Mouse (Mus musculus): ENCODE measurements around the gene Ncf4. TPM values are rescaled to one million over a fixed set of nuclear protein-coding genes. Genes with fewer than 3 reads are reported as not detected.

The Ncf4 gene
- total and polyA plus RNA-seq, 3 experiments: 1.6 to 4.5 (median 1.8) TPM

DNA sequence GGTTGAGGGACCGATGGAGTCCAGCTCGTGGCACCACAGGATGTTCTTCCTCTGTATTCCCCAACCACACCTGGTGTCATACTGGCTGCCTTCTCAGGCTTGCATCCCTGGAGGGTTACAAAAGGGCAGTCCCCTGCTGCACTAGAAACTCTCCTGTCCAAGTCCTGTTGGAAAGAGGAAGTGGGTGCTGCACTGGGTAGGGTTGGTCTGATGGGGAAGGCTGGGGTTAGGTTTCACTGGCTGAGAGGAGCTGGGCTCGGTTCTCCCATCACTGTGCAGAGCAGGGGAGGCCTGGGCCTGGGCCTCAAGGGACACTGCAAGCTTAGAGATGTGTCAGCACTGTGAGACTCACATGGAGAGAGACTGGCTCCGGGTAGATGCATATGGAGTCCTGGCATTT, 34.4 kb upstream of the Ncf4 start:
- Histone ChIP-seq H3K4me3 (no peak overlapping the region), H3K27ac (no peak overlapping the region), H3K36me3 (ENCODE audit: control insufficient read depth, insufficient read depth, low read length) (no peaks in the 10 kb centered on the region), H3K79me2 (replicated peaks; ENCODE audit: control insufficient read depth, insufficient read depth, low read length) (no peaks in the 10 kb centered on the region), H3K4me1 (ENCODE audit: control insufficient read depth, insufficient read depth, low read length) (no peaks in the 10 kb centered on the region), H3K27me3 (ENCODE audit: control insufficient read depth, insufficient read depth, low read length) (no peaks in the 10 kb centered on the region; the same call in 1 of the 2 replicates), H3K9ac (ENCODE audit: low read depth, low read length) (no peak overlapping the region)
- intact Hi-C loops (cut with DNase I): no loop called here
- 68% methylated on average over 4 of the region's 4 CpGs for WGBS
- no peak for DNase-seq
- no peak for TF ChIP-seq CTCF (IDR thresholded peaks at IDR 0.05)
- TF ChIP-seq EP300 (IDR thresholded peaks at IDR 0.05; ENCODE audit: insufficient read depth, low read depth, low read length): no peak
- no peak for TF ChIP-seq POLR2A (IDR thresholded peaks at IDR 0.05; ENCODE audit: insufficient read depth, low read depth, low read length)

GRCm38 (mm10) chr15:78211367-78211766, 33.2 kb upstream of the Ncf4 start:
- no peak for TF ChIP-seq EP300 (IDR thresholded peaks at IDR 0.05; ENCODE audit: insufficient read depth, low read depth, low read length)
- no peak for TF ChIP-seq CTCF (IDR thresholded peaks at IDR 0.05)
- no peak for TF ChIP-seq POLR2A (IDR thresholded peaks at IDR 0.05; ENCODE audit: insufficient read depth, low read depth, low read length)

GRCm38 (mm10) chr15:78215269-78215668, 29.3 kb upstream of the Ncf4 start:
- no peaks in the 10 kb centered on the region for H3K36me3 ChIP-seq (ENCODE audit: control insufficient read depth, insufficient read depth, low read length)
- H3K27ac ChIP-seq: no peak overlapping the region
- H3K4me3 ChIP-seq: no peak overlapping the region
- 69% methylated on average over 9 of the region's 9 CpGs for WGBS
- H3K27me3 ChIP-seq (ENCODE audit: control insufficient read depth, insufficient read depth, low read length): no peaks in the 10 kb centered on the region
- H3K4me1 ChIP-seq (ENCODE audit: control insufficient read depth, insufficient read depth, low read length): no peaks in the 10 kb centered on the region
- TF ChIP-seq POLR2A (IDR thresholded peaks at IDR 0.05; ENCODE audit: insufficient read depth, low read depth, low read length) (no peak), EP300 (IDR thresholded peaks at IDR 0.05; ENCODE audit: insufficient read depth, low read depth, low read length) (no peak), CTCF (IDR thresholded peaks at IDR 0.05) (no peak)
- no peak for DNase-seq
- no peak overlapping the region for H3K9ac ChIP-seq (ENCODE audit: low read depth, low read length)
- H3K79me2 ChIP-seq (replicated peaks; ENCODE audit: control insufficient read depth, insufficient read depth, low read length): no peaks in the 10 kb centered on the region
- intact Hi-C loops (cut with DNase I): no loop called here

More at GRCm38 (mm10) chr15:78211367-78211766, 33.2 kb upstream of the Ncf4 start:
- WGBS: 54% methylated on average over 8 of the region's 8 CpGs
- Histone ChIP-seq H3K4me3 (no peak overlapping the region), H3K79me2 (replicated peaks; ENCODE audit: control insufficient read depth, insufficient read depth, low read length) (no peaks in the 10 kb centered on the region), H3K4me1 (ENCODE audit: control insufficient read depth, insufficient read depth, low read length) (no peaks in the 10 kb centered on the region), H3K9ac (ENCODE audit: low read depth, low read length) (no peak overlapping the region), H3K27ac (no peak overlapping the region), H3K36me3 (ENCODE audit: control insufficient read depth, insufficient read depth, low read length) (no peaks in the 10 kb centered on the region), H3K27me3 (ENCODE audit: control insufficient read depth, insufficient read depth, low read length) (no peaks in the 10 kb centered on the region; the same call in 1 of the 2 replicates)
- intact Hi-C loops (cut with DNase I): no loop called here
- no peak for DNase-seq

DNA sequence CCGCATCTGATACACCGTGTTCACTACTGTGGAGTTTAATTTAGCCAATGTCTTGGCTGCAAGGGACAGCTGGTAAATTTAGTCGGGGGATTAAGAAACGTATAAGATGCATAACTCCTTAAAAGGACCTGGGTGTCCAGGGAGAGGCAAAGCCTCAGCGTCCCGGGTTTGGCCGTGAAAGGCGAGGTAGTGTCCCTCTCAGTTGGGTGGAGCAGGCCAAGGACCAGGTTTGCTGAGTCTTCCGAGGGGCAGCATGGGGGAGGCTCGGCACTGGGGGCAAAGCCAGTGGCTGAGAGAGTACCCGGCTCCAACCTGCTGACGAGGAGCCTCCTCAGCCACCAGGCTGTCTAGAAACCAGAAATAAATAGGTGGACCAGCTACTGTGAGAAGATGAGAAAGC, 16.8 kb upstream of the Ncf4 start:
- Histone ChIP-seq H3K27ac (no peak overlapping the region), H3K79me2 (replicated peaks; ENCODE audit: control insufficient read depth, insufficient read depth, low read length) (no peaks in the 10 kb centered on the region), H3K27me3 (ENCODE audit: control insufficient read depth, insufficient read depth, low read length) (no peaks in the 10 kb centered on the region), H3K4me1 (ENCODE audit: control insufficient read depth, insufficient read depth, low read length) (no peaks in the 10 kb centered on the region), H3K4me3 (no peak overlapping the region), H3K36me3 (ENCODE audit: control insufficient read depth, insufficient read depth, low read length) (no peaks in the 10 kb centered on the region), H3K9ac (ENCODE audit: low read depth, low read length) (no peak overlapping the region)
- DNase-seq: no peak
- intact Hi-C loops (cut with DNase I): no loop called here
- 83% methylated on average over 12 of the region's 12 CpGs for WGBS
- TF ChIP-seq POLR2A (IDR thresholded peaks at IDR 0.05; ENCODE audit: insufficient read depth, low read depth, low read length) (no peak), CTCF (IDR thresholded peaks at IDR 0.05) (no peak), EP300 (IDR thresholded peaks at IDR 0.05; ENCODE audit: insufficient read depth, low read depth, low read length) (no peak)

DNA sequence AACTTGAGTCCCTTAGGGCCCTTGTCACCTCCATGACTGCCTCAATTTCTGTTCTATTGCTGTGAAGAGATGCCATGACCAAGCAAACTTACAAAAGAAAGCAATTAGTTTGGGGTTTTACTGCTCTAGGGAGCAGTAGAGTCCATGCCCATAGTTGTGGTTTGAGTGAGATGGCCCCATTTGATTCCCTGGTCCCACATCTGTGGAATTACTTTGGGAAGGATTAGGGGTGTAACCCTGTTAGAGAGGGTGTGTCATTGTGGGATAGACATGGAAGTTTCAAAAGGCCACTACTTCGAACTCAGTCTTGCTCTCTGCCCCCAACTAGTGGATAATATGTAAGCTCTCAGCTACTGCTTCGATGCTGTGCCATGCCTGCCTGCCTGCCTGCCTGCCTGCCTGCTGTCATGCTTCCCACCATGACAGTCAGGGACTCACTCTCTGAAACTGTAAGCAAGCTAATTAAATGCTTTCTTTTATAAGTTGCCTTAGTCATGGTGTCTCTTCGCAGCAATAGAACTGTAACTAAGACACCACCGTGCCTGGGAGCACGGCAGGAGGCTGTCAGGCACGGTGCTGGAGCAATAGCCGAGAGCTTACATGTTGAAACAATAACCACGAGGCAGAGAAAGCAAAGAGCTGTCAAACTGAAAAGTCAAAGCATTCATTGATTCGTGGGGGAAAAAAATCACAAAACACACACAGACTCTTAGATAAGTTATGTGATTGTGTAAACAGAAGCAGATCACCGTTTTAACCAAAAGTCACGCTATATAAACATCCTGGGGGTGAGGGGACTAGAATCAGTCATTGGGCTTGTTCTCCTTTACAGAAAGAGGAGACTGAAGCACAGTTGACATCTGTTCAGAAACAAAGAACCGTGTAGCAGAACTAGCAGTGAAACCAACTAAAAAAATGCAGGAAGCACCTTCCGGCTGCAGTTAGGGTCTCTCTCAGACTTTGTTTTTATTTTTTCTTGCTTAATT, 13.0 kb upstream of the Ncf4 start:
- Histone ChIP-seq H3K4me3 (no peak overlapping the region), H3K36me3 (ENCODE audit: control insufficient read depth, insufficient read depth, low read length) (no peaks in the 10 kb centered on the region), H3K79me2 (replicated peaks; ENCODE audit: control insufficient read depth, insufficient read depth, low read length) (no peaks in the 10 kb centered on the region), H3K27me3 (ENCODE audit: control insufficient read depth, insufficient read depth, low read length) (no peaks in the 10 kb centered on the region), H3K27ac (no peak overlapping the region), H3K4me1 (ENCODE audit: control insufficient read depth, insufficient read depth, low read length) (no peaks in the 10 kb centered on the region), H3K9ac (ENCODE audit: low read depth, low read length) (no peak overlapping the region)
- DNase-seq: no peak
- no peak for TF ChIP-seq POLR2A (IDR thresholded peaks at IDR 0.05; ENCODE audit: insufficient read depth, low read depth, low read length)
- TF ChIP-seq CTCF (IDR thresholded peaks at IDR 0.05): peak; percentile 19
- no peak for TF ChIP-seq EP300 (IDR thresholded peaks at IDR 0.05; ENCODE audit: insufficient read depth, low read depth, low read length)
- 32% methylated on average over 13 of the region's 13 CpGs for WGBS
- intact Hi-C loops (cut with DNase I): no loop called here
